Mouse (Mus musculus) heart, adult 9 months (tissue): ENCODE results near the gene Egfl8.

Source experiments
- DNase-seq, 2 experiments: peaks; one replicate each; pipeline ENCODE4 v3.0.0; 2022; ENCODE audit warnings: low spot score in 2 of 2

The Egfl8 gene

GRCm38 (mm10) chr17:34597566-34598095, 18.1 kb downstream of the Egfl8 start, which contains the start of gene Ager:
Ager (plus strand) TSS chr17:34597862.
- DNase-seq: no peak

- DNase-seq: no peak
Measured at GRCm38 (mm10) chr17:34596098-34596497, 19.7 kb downstream of the Egfl8 start.

GRCm38 (mm10) chr17:34593752-34594525, 21.8 kb downstream of the Egfl8 start:
- DNase-seq: no peak

GRCm38 (mm10) chr17:34592581-34593549, 22.9 kb downstream of the Egfl8 start:
- peak in 1 of 2 experiments; percentile 49 for DNase-seq

GRCm38 (mm10) chr17:34591994-34592375, 23.8 kb downstream of the Egfl8 start:
- DNase-seq: peak; percentile 82

DNA sequence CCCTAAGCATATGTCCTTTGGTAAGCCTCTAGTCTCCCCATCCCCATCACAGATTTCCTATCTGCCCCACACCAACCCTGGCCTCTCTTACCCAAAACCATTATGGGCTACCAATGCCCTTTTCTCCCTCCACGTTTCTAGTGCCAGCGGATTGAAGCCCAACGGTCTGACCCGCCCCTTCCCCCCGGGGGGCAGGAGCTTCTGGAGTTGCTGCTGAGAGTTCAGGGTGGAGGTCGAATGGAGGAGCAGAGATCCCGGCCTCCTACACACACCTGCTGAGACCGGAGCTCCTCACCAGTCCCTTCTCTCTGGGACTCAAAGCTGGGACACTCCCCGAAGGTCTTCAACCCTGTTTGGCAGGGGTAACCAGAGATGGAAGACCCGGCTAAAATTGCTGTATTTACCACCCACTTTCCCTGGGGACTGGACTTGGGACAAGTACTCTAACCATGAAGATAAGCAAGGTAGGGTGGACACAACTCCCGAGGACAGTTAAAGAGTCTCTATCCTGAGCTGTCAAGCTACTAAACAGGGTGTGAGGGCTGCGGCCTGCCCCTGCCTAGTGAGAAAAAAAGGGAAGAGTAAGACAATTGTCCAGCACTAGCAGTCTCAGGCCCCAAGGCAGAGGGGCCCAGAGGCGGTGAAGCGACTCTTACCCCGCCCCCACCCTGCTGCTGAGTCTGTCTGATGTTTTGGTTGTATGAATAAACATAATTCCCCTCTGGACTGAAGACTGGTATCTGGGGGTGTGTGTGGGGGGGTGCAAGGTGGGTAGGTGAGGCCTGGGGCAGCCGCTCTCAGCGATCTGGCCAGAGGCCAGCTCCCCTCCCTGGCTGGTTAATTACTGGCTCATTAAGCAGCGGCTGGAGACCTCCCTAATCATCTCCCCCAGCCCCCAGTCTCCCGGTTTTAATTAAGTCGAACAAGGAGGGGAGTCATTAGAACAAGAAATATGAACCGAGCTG, 24.5 kb downstream of the Egfl8 start, which contains the start of gene Pbx2:
Pbx2 (plus strand) TSS at position 238 of the 965 bp plus-strand sequence.
- DNase-seq: peak in 1 of 2 experiments; percentile 50

DNA sequence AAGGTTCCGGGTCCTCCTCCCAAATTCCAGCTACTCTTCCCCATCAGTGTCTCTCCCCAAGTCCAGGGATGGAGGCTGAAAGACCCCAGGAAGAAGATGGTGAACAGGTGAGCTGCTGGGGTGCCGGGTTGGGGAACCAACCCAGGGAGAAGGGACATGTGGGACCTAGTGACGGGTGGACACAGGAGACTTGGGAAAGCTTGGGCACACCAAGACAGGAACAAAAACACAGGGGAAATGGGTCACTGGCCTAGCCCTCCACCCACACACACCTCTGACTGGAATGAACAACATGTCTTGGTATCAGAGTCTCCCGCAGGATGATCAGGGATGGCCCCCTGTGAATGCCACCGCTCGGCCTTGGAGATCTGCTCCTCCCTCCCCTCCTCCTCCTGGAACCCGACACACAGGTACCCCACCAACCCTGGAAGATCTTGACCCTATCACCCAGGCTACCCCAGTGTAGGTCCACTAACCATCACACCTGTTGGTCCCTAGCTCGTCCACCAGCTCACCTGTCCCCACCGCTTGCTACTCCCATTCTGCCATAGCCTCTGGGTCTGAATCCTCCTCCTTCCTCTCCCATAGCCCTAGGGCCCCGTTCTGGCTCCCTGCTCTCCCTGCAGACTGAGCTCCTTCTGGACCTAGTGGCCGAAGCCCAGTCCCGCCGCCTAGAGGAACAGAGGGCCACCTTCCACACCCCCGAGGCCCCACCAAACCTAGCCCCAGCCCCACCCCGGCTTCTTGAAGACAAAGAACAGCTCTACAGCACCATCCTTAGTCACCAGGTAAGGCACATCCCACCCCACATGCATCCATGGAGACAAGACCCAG, 25.4 kb downstream of the Egfl8 start:
- DNase-seq: peak in 1 of 2 experiments; percentile 41

DNA sequence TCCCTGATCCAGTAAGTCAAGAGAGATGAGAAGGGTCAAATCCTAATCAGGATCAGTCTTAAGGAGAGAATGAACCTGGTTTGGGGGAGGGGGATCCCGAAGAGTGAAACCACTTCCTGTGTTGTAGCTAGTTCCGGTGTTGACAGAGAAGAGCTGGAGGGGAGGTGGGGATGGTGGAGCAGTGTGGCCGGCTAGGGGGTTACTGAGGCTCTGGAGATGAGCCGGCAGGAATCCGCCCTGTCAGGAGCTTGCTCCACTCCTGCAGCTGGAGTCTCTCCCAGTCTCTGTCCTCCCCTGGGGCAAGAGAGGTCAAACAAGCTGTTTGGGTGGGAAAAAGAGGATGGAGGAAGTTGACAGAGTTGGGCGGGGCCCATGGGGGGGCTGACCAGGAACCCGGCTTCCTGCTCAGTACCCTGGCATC, 26.1 kb downstream of the Egfl8 start, which contains the start of gene Gpsm3:
Gpsm3 (plus strand) TSS at position 126 of the 421 bp plus-strand sequence.
- DNase-seq: peak; percentile 75 to 81

- no peak for DNase-seq
Measured at GRCm38 (mm10) chr17:34589206-34589605, 26.6 kb downstream of the Egfl8 start.

DNA sequence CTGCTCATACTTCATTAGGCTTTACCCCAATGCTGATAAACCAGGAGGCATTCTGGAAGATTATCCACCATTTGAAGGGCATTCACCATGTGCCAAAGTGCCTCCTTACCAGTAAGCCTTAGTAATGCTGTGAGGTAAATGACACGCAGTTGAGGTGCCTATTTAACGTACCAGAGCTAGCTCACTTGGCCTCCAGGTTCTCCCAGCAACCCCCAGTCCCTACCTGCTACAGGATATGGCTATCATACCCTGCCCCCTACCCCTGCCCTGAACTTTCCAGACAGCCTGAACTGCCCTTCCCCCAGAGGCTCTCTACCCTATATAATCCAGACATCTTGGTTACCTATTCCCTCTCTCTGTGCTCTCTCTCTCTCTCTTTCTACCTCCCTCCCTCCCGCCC, 27.0 kb downstream of the Egfl8 start:
- no peak for DNase-seq

- DNase-seq: no peak
Measured at GRCm38 (mm10) chr17:34587814-34588213, 28.0 kb downstream of the Egfl8 start.

- peak; percentile 98 for DNase-seq
Measured at GRCm38 (mm10) chr17:34587423-34587811, 28.4 kb downstream of the Egfl8 start.

- peak; percentile 83 to 87 for DNase-seq
Measured at GRCm38 (mm10) chr17:34586796-34587422, 28.9 kb downstream of the Egfl8 start.

- no peak for DNase-seq
Measured at GRCm38 (mm10) chr17:34585877-34586771, 29.6 kb downstream of the Egfl8 start.

DNA sequence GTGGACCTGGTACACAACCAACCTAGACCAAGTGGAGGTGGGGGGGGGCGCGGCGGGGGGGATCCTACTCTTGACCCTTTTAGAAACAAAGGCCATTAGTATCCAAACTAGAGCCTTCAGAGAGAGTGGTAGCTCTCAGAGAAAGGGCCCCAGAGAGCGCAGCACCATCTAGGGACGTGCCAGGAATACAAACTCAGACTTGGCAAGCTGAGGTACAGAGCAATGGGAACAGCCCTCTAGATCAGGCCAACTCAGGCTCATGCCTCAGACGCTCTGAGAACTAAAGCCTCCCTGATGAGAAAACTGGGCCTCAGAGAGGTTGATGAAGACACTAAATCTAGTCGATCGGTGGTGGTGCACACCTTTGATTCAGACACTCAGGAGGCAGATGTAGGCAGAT, 30.6 kb downstream of the Egfl8 start:
- DNase-seq: no peak

- DNase-seq: no peak
Measured at GRCm38 (mm10) chr17:34583819-34584218, 32.0 kb downstream of the Egfl8 start.

- no peak for DNase-seq
Measured at GRCm38 (mm10) chr17:34583397-34583796, 32.4 kb downstream of the Egfl8 start.

DNA sequence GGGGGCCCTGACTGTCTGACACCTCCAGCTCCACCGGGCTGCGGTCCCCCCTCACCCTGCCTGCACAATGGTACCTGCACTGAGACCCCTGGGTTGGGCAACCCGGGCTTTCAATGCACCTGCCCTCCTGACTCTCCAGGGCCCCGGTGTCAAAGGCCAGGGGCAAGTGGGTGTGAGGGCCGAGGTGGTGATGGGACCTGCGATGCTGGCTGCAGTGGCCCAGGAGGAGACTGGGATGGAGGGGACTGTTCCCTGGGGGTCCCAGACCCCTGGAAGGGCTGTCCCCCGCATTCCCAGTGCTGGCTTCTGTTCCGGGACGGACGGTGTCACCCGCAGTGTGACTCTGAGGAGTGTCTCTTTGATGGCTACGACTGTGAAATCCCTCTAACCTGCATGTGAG, 33.2 kb downstream of the Egfl8 start:
- no peak for DNase-seq
